Mouse (Mus musculus) Muller cell, postnatal 12 days (primary cell): ENCODE results near the gene Slc24a4.

Experiments used
- DNase-seq: peaks from one replicate; pipeline ENCODE4 v3.0.0-alpha.2; 2015; ENCODE audit errors: inconsistent ontology term

Slc24a4 gene

GRCm38 (mm10) chr12:102250316-102250715 is 121.8 kb downstream of the Slc24a4 start:
- DNase-seq: no peak

GRCm38 (mm10) chr12:102251070-102251469 is 122.5 kb downstream of the Slc24a4 start:
- no peak for DNase-seq

- DNase-seq: peak; percentile 17
Measured at GRCm38 (mm10) chr12:102251985-102252384, 123.5 kb downstream of the Slc24a4 start.

GRCm38 (mm10) chr12:102252525-102252924 is 124.0 kb downstream of the Slc24a4 start:
- no peak for DNase-seq

- no peak for DNase-seq
Measured at GRCm38 (mm10) chr12:102255012-102255411, 126.5 kb downstream of the Slc24a4 start.

- DNase-seq: no peak
Measured at GRCm38 (mm10) chr12:102258522-102259112, 130.1 kb downstream of the Slc24a4 start.

GRCm38 (mm10) chr12:102261933-102262396 is 133.4 kb downstream of the Slc24a4 start:
- DNase-seq: peak; percentile 43

- DNase-seq: no peak
Measured at GRCm38 (mm10) chr12:102262809-102263208, 134.3 kb downstream of the Slc24a4 start.

GRCm38 (mm10) chr12:102263249-102263648 is 134.7 kb downstream of the Slc24a4 start:
- DNase-seq: no peak

GRCm38 (mm10) chr12:102266433-102266832 is 137.9 kb downstream of the Slc24a4 start:
- no peak for DNase-seq

GRCm38 (mm10) chr12:102269144-102269543 is 140.6 kb downstream of the Slc24a4 start:
- DNase-seq: no peak

- DNase-seq: no peak
Measured at GRCm38 (mm10) chr12:102270776-102271405, 142.4 kb downstream of the Slc24a4 start.

- DNase-seq: peak; percentile 38
Measured at GRCm38 (mm10) chr12:102271447-102271846, 142.9 kb downstream of the Slc24a4 start.

- peak; percentile 86 for DNase-seq
Measured at GRCm38 (mm10) chr12:102275833-102276443, 147.4 kb downstream of the Slc24a4 start.

GRCm38 (mm10) chr12:102280290-102280689 is 151.8 kb downstream of the Slc24a4 start:
- DNase-seq: peak; percentile 48

GRCm38 (mm10) chr12:102280867-102281503 is 152.5 kb downstream of the Slc24a4 start:
- DNase-seq: peak; percentile 89

- no peak for DNase-seq
Measured at GRCm38 (mm10) chr12:102282126-102282525, 153.6 kb downstream of the Slc24a4 start.

GRCm38 (mm10) chr12:102282763-102283482 is 154.4 kb downstream of the Slc24a4 start, which contains the start of gene Rin3:
TSS of gene Rin3 (plus strand) at chr12:102283048.
- peak; percentile 71 for DNase-seq

- DNase-seq: peak; percentile 81
Measured at GRCm38 (mm10) chr12:102283483-102284266, 155.1 kb downstream of the Slc24a4 start.

- DNase-seq: no peak
Measured at GRCm38 (mm10) chr12:102284267-102284610, 155.7 kb downstream of the Slc24a4 start.

- no peak for DNase-seq
Measured at GRCm38 (mm10) chr12:102284618-102285159, 156.2 kb downstream of the Slc24a4 start.
